Mouse (Mus musculus): Measurements from ENCODE around the gene Gm8909. TPM values are rescaled to one million over a fixed set of nuclear protein-coding genes. Genes with fewer than 3 reads are reported as not detected.
"Not testable (repeated sequence)": the region's sequence is repeated elsewhere in the genome, so short reads cannot be mapped to it uniquely, and the experiment has no call there.

The Gm8909 gene
- polyA plus RNA-seq, 1 experiment from 2014 or later: not detected

GRCm38 (mm10) chr17:36135421-36136231 is 32.7 kb downstream of the Gm8909 start:
- H3K27ac ChIP-seq (replicated peaks; ENCODE audit: low read depth, low read length); H3K4me3 ChIP-seq (ENCODE audit: low read depth, low read length); H3K27me3 ChIP-seq (ENCODE audit: control insufficient read depth, insufficient read depth, low read length); H3K4me2 ChIP-seq (ENCODE audit: low read depth, severe bottlenecking); H3K36me3 ChIP-seq (ENCODE audit: control insufficient read depth, insufficient read depth, low read length); H3K9ac ChIP-seq (ENCODE audit: low read length); H3K4me1 ChIP-seq (ENCODE audit: control insufficient read depth, insufficient read depth, low read length); ATAC-seq (ENCODE audit: insufficient number of reproducible peaks, low FRiP score, low TSS enrichment, low read depth); H3K9me3 ChIP-seq (ENCODE audit: control insufficient read depth, low read length); DNase-seq (ENCODE audit: low spot score): not testable (repeated sequence)

GRCm38 (mm10) chr17:36131516-36132265 is 36.6 kb downstream of the Gm8909 start:
- Histone ChIP-seq H3K27ac (replicated peaks; ENCODE audit: low read depth, low read length) (no peak overlapping the region), H3K9ac (ENCODE audit: low read length) (no peak overlapping the region), H3K4me2 (ENCODE audit: low read depth, severe bottlenecking) (no peak overlapping the region), H3K9me3 (ENCODE audit: control insufficient read depth, low read length) (no peaks in the 10 kb centered on the region), H3K36me3 (ENCODE audit: control insufficient read depth, insufficient read depth, low read length) (no peaks in the 10 kb centered on the region), H3K27me3 (ENCODE audit: control insufficient read depth, insufficient read depth, low read length) (no peaks in the 10 kb centered on the region; the same call in 1 of the 2 replicates), H3K4me1 (ENCODE audit: control insufficient read depth, insufficient read depth, low read length) (no peaks in the 10 kb centered on the region), H3K4me3 (ENCODE audit: low read depth, low read length) (no peak overlapping the region)
- 69% methylated on average over 5 of the region's 5 CpGs for WGBS
- no peak for ATAC-seq (ENCODE audit: insufficient number of reproducible peaks, low FRiP score, low TSS enrichment, low read depth)
- DNase-seq (ENCODE audit: low spot score): no peak

DNA sequence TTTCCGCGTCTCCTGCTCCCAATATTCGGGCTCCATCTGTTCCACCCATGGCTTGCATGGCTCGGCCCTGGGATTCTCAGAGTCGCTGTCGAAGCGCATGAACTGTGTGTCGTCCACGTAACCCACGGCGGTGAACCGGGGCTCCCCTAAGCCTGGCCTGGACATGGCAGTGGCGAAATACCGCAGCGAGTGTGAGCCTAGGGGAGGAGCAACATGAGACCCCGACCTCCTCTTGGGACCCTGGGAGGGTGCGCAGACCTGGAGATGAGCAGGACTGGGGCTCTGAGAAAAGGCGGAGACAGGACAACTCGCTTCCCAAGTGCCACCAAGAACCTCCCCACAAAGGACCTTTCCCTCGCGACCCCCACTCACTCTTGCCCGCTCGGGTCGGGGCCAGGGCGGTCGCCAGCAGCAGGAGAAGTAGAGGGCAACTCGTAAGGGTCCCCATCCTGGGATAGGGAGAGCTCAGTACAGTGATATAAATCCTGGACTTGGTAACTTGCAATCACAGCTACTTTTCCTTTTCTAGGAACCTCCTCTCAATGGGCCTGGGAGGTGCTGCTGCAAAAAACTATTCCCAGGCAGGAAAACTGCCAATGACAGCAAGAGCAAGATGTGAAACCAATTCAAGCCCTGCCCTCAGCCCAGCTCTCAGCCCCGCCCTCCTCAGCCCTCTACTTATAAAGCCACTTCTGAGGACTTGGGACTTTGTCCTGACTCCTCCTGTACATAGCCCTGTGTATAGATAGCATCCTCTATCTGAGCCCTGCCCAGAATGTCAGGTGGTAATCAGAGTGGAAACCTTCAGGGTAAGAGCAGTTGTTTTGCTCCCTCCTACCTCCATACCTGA is 39.1 kb downstream of the Gm8909 start, which contains the start of gene Gm7030:
Gene Gm7030 (minus strand): TSS at position 458 of the 850 bp plus-strand sequence.
- not testable (repeated sequence) for H3K9ac ChIP-seq (ENCODE audit: low read length); ATAC-seq (ENCODE audit: insufficient number of reproducible peaks, low FRiP score, low TSS enrichment, low read depth); H3K4me3 ChIP-seq (ENCODE audit: low read depth, low read length); H3K9me3 ChIP-seq (ENCODE audit: control insufficient read depth, low read length); H3K36me3 ChIP-seq (ENCODE audit: control insufficient read depth, insufficient read depth, low read length); DNase-seq (ENCODE audit: low spot score); H3K27ac ChIP-seq (replicated peaks; ENCODE audit: low read depth, low read length); H3K4me1 ChIP-seq (ENCODE audit: control insufficient read depth, insufficient read depth, low read length); H3K27me3 ChIP-seq (ENCODE audit: control insufficient read depth, insufficient read depth, low read length); H3K4me2 ChIP-seq (ENCODE audit: low read depth, severe bottlenecking)
- 17% methylated on average over 21 of the region's 28 CpGs for WGBS

DNA sequence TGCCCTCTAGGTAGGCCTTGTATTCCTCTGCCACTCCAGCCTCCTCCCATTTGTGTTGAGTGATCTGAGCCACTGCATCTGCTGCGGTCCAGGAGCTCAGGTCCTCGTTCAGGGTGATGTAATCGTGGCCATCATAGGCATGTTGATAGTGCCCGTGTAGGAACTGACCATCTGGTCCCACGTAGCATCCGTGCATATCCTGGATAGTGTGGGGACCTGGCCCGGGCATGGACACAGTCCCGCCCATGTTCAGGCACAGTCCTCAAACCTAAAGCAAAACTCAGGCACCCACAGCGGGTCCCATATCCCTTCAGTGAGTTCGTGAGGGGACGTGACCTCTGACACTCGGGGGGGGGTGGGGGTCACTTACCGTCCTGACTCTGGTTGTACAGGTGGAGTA is 39.8 kb downstream of the Gm8909 start:
- H3K9me3 ChIP-seq (ENCODE audit: control insufficient read depth, low read length); H3K4me2 ChIP-seq (ENCODE audit: low read depth, severe bottlenecking); H3K4me3 ChIP-seq (ENCODE audit: low read depth, low read length); H3K36me3 ChIP-seq (ENCODE audit: control insufficient read depth, insufficient read depth, low read length); H3K9ac ChIP-seq (ENCODE audit: low read length); H3K27me3 ChIP-seq (ENCODE audit: control insufficient read depth, insufficient read depth, low read length); H3K4me1 ChIP-seq (ENCODE audit: control insufficient read depth, insufficient read depth, low read length); DNase-seq (ENCODE audit: low spot score); H3K27ac ChIP-seq (replicated peaks; ENCODE audit: low read depth, low read length); ATAC-seq (ENCODE audit: insufficient number of reproducible peaks, low FRiP score, low TSS enrichment, low read depth): not testable (repeated sequence)
- WGBS: 61% methylated on average over 11 of the region's 13 CpGs

DNA sequence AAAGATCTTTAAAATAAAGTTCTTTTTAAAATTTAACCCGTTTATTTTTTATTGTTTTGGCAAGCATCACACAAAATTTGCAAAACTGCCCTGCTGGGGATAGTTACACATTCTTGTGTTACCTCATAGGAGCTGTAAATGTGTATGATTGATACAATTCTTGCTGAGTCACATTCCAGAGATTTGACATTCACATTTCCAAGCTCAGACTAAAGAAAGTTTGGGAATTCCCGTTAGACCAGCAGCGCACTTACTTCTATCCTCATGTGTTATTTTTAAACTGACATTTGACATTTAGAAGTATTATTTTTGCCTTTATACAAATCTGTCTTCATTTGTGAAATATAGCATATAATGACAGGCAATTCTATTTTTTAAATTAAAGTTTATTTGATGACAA is 44.2 kb downstream of the Gm8909 start:
- WGBS: 80% methylated on average over 3 of the region's 3 CpGs
- DNase-seq (ENCODE audit: low spot score); H3K9me3 ChIP-seq (ENCODE audit: control insufficient read depth, low read length); H3K4me2 ChIP-seq (ENCODE audit: low read depth, severe bottlenecking); H3K9ac ChIP-seq (ENCODE audit: low read length); H3K4me1 ChIP-seq (ENCODE audit: control insufficient read depth, insufficient read depth, low read length); H3K36me3 ChIP-seq (ENCODE audit: control insufficient read depth, insufficient read depth, low read length); H3K4me3 ChIP-seq (ENCODE audit: low read depth, low read length); H3K27ac ChIP-seq (replicated peaks; ENCODE audit: low read depth, low read length); ATAC-seq (ENCODE audit: insufficient number of reproducible peaks, low FRiP score, low TSS enrichment, low read depth): not testable (repeated sequence)
- H3K27me3 ChIP-seq (ENCODE audit: control insufficient read depth, insufficient read depth, low read length): peaks cover 16% of the 10 kb centered on the region

GRCm38 (mm10) chr17:36121352-36122020 is 46.9 kb downstream of the Gm8909 start, which contains the start of gene Gm19684:
TSS of gene Gm19684 (plus strand) at chr17:36121678.
- ATAC-seq (ENCODE audit: insufficient number of reproducible peaks, low FRiP score, low TSS enrichment, low read depth); H3K36me3 ChIP-seq (ENCODE audit: control insufficient read depth, insufficient read depth, low read length); H3K4me3 ChIP-seq (ENCODE audit: low read depth, low read length); DNase-seq (ENCODE audit: low spot score); H3K4me1 ChIP-seq (ENCODE audit: control insufficient read depth, insufficient read depth, low read length); H3K9me3 ChIP-seq (ENCODE audit: control insufficient read depth, low read length); H3K4me2 ChIP-seq (ENCODE audit: low read depth, severe bottlenecking); H3K27ac ChIP-seq (replicated peaks; ENCODE audit: low read depth, low read length); H3K9ac ChIP-seq (ENCODE audit: low read length): not testable (repeated sequence)
- H3K27me3 ChIP-seq (ENCODE audit: control insufficient read depth, insufficient read depth, low read length): peaks cover 16% of the 10 kb centered on the region
- 3% methylated on average over 8 of the region's 8 CpGs for WGBS

GRCm38 (mm10) chr17:36120839-36121238 is 47.5 kb downstream of the Gm8909 start:
- not testable (repeated sequence) for H3K4me3 ChIP-seq (ENCODE audit: low read depth, low read length); DNase-seq (ENCODE audit: low spot score); ATAC-seq (ENCODE audit: insufficient number of reproducible peaks, low FRiP score, low TSS enrichment, low read depth); H3K9ac ChIP-seq (ENCODE audit: low read length); H3K4me2 ChIP-seq (ENCODE audit: low read depth, severe bottlenecking); H3K27ac ChIP-seq (replicated peaks; ENCODE audit: low read depth, low read length); H3K9me3 ChIP-seq (ENCODE audit: control insufficient read depth, low read length); H3K36me3 ChIP-seq (ENCODE audit: control insufficient read depth, insufficient read depth, low read length); H3K4me1 ChIP-seq (ENCODE audit: control insufficient read depth, insufficient read depth, low read length)
- 22% methylated on average over 18 of the region's 18 CpGs for WGBS
- peaks cover 16% of the 10 kb centered on the region for H3K27me3 ChIP-seq (ENCODE audit: control insufficient read depth, insufficient read depth, low read length)

Measured in limb, embryonic 11.5 days (tissue).